Mouse (Mus musculus) hindbrain, postnatal 0 days (tissue): ENCODE results near the gene Mcrip2. TPM values are rescaled to one million over a fixed set of nuclear protein-coding genes. Genes with fewer than 3 reads are reported as not detected.

Experiments used
- ATAC-seq: fragments of 200-750 bp; cut with Nextera tagmentation; 2 replicates; pipeline ENCODE4 v1.8.0; 2017; ENCODE audit warnings: mild to moderate bottlenecking, moderate TSS enrichment, moderate library complexity
- DNase-seq: peaks from one replicate; pipeline ENCODE4 v3.0.0-alpha.2; 2015; ENCODE audit warnings: low spot score
- H3K27ac ChIP-seq: fragments of 300-500 bp; sonication (generic); 2 replicates; pipeline ENCODE4 v1.5.1; 2014; ENCODE audit warnings: mild to moderate bottlenecking
- H3K27me3 ChIP-seq: fragments of 300-500 bp; sonication (generic); 2 replicates; pipeline ENCODE4 v1.6.1; 2014; ENCODE audit warnings: low read length, mixed read lengths; ENCODE audit not compliant: insufficient read depth
- H3K36me3 ChIP-seq: fragments of 300-500 bp; sonication (generic); 2 replicates; pipeline ENCODE4 v1.6.1; 2014; ENCODE audit warnings: low read length, mixed read lengths; ENCODE audit not compliant: insufficient read depth
- H3K4me1 ChIP-seq: fragments of 300-500 bp; sonication (generic); 2 replicates; pipeline ENCODE4 v1.6.1; 2014; ENCODE audit warnings: antibody characterized with exemption, low read length, mixed read lengths; ENCODE audit not compliant: insufficient read depth
- H3K4me2 ChIP-seq: fragments of 300-500 bp; sonication (generic); 2 replicates; pipeline ENCODE4 v1.6.1; 2014; ENCODE audit warnings: low read depth, mild to moderate bottlenecking, low read length, moderate library complexity, mixed read lengths
- H3K4me3 ChIP-seq: fragments of 300-500 bp; sonication (generic); 2 replicates; pipeline ENCODE4 v1.5.1; 2014; ENCODE audit warnings: low read length
- H3K9ac ChIP-seq: fragments of 300-500 bp; sonication (generic); replicated peaks from 2 replicates; pipeline ENCODE4 v1.6.1; 2014; ENCODE audit warnings: mild to moderate bottlenecking, low read length, moderate library complexity, mixed read lengths
- H3K9me3 ChIP-seq: fragments of 300-500 bp; sonication (generic); 2 replicates; pipeline ENCODE4 v1.6.1; 2016; ENCODE audit warnings: low read length, mixed read lengths
- CTCF ChIP-seq: IDR thresholded peaks from 2 replicates; pipeline ENCODE4 v1.5.1; 2016; ENCODE audit warnings: antibody characterized with exemption, control low read depth, low read depth
- WGBS: fragments of 180-500 bp; shearing (Covaris S2); extraction: QIAGEN DNeasy Blood & Tissue Kit; methylation state at CpG from one replicate; pipeline ENCODE4 v1.1.7; 2014; 5-methylcytosine and 5-hydroxymethylcytosine counted together
- polyA plus RNA-seq: library from polyadenylated mRNA; unstranded; fragments of >200 nt; fragmentation: Nextera tagmentation; extraction: Ambion mirVana; gene quantifications from 2 replicates; pipeline ENCODE4 v1.2.1, GENCODE M21; 2015
- total RNA-seq: library from RNA; depleted of rRNA; stranded (reverse); fragments of >200 nt; gene quantifications from 2 replicates; pipeline ENCODE4 v1.2.3, GENCODE M21; 2014

Mcrip2 gene
- total and polyA plus RNA-seq, 2 experiments from 2014 or later, result 32.1 to 54.7 TPM

DNA sequence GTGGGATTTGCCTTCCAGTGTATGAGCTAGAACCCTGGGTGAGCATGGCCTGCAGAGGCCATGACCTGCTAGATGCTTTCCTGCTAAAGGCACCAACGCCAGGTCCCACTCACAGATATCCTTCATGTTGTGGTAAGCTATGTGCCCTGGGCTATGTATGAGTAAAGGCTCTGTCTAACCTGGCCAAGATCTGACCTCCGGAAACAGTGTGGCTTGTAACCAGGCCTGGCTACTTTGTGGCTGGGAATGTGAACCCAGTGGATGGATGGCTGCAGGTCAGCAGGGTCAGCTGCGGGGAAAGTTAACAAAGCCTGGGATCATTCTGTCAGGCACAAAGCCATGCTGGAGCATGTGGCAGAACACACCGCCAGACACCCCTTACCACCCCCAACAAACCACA lies 13.1 kb upstream of the Mcrip2 start:
- H3K27me3 ChIP-seq, result no peaks in the 10 kb centered on the region
- H3K4me3 ChIP-seq, result no peak overlapping the region
- H3K36me3 ChIP-seq, result peaks cover 28% of the 10 kb centered on the region
- DNase-seq (no peak), ATAC-seq (no peak)
- no peaks in the 10 kb centered on the region for H3K4me1 ChIP-seq
- H3K9ac ChIP-seq, result no peak overlapping the region
- no peak overlapping the region for H3K4me2 ChIP-seq
- WGBS, result 21% methylated on average over 4 of the region's 4 CpGs
- H3K27ac ChIP-seq, result no peak overlapping the region
- no peak for TF ChIP-seq CTCF
- no peaks in the 10 kb centered on the region for H3K9me3 ChIP-seq

DNA sequence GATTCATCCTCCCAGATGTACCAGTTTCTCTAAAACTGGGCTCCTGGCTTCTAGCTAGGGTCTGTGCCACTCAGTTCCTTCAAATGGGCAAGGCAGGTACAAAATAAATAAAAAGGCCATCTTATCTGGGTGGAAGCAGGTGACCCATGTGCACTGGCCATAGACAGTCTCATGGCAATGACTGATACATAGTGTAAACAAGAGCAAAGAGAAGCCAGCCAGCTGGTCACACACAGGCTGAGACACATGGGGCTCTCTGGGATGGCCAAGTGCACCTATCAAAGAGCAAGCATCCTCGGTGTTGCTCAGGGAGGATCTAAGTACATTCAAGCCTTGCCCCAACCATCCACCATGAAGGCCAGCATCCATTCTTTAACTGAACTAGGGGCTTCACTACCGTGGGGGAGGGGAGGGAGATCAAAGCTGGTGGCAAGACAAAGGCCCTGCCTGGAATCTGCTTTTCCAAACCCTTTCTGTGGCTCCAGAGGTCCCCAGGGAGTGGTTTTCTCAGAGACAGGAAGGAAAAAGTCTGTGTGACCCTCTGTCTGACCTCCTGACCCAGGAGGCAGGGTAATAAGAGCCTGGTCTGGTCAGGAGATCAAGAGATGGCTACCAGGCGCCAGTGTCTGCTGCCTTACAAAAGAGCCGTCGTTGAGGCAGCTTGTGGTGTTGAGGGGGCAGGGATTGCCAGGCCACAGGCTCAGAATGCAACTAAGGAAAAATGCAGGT lies 12.5 kb upstream of the Mcrip2 start:
- TF ChIP-seq CTCF, result no peak
- Histone ChIP-seq H3K4me1 (peaks cover 6% of the 10 kb centered on the region; the same call in 1 of the 2 replicates), H3K27me3 (no peaks in the 10 kb centered on the region), H3K36me3 (peaks cover 28% of the 10 kb centered on the region), H3K9ac (no peak overlapping the region), H3K4me3 (no peak overlapping the region), H3K9me3 (no peaks in the 10 kb centered on the region), H3K27ac (no peak overlapping the region), H3K4me2 (no peak overlapping the region)
- WGBS, result 10% methylated on average over 5 of the region's 5 CpGs
- DNase-seq (no peak), ATAC-seq (no peak)

DNA sequence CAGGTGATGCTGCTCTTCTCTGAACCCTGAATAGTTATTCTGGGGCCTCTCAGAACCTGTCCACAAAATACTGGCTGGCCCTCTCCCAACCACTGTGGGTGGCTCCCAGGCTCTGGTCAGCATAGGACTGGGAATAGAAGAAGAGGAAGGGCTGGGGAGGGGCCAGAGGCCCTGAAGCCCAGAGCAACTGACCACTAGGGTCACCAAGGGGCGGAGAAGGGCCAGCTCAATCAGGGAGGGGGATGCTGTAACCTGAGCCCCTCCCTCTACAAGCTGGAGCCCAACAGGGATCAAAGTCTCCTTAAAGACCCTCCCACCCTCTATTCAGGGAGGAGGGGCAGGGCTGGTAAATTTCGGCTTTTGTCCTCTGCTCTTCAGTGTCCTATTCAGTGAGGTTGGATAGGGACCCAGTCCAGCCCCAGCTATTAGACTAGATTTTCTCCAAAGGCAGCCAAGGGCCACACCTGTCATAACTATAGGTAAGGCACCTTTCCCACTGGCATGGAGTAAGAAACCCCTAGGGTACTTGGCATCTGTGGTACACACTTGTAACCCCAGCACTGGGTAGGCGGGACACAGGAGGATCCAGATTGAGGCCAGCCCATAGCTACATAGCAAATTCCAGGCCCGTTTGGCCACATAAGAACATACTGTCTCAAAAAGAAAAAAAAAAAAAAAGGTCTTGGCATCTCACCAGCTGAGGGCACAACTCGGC lies 11.8 kb upstream of the Mcrip2 start, which contains the start of gene Wfikkn1:
Gene Wfikkn1 (minus strand): TSS at position 663 of the 715 bp plus-strand sequence.
- H3K27me3 ChIP-seq, result no peaks in the 10 kb centered on the region
- peaks cover 9% of the 10 kb centered on the region; the same call in 1 of the 2 replicates for H3K4me1 ChIP-seq
- ATAC-seq (no peak), DNase-seq (peak; percentile 35)
- 26% methylated on average over 5 of the region's 5 CpGs for WGBS
- H3K4me3 ChIP-seq, result no peak within 1 kb of the TSS
- H3K27ac ChIP-seq, result 0 out of 2 replicates have a peak within 1 kb of the TSS, but pooled peaks have one; percentile 13
- H3K4me2 ChIP-seq, result no peak within 1 kb of the TSS
- TF ChIP-seq CTCF, result no peak
- H3K36me3 ChIP-seq, result peaks cover 28% of the 10 kb centered on the region
- no peaks in the 10 kb centered on the region for H3K9me3 ChIP-seq
- 0 out of 2 replicates have a peak within 1 kb of the TSS, but pooled peaks have one; percentile 26 for H3K9ac ChIP-seq

DNA sequence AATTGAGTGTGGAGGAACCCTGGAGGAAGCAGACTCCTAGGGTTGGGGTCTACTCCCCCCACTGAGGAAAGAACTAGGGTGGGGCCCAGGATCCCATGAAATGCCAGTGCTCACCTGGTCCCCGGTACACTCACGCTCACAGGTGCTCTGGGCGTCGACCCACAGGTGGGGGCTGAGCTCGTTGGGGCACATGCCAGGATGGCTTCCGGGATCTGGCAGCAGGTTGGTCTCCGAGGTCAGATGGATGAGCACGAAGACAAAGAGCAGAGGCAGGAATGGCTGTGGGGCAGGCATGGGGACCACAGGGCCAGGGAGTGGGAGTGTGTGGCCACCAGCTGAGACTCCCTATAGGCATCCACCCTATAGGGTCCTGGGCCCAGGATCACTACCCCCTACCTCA lies 11.2 kb upstream of the Mcrip2 start:
- no peak for TF ChIP-seq CTCF
- peaks cover 28% of the 10 kb centered on the region for H3K36me3 ChIP-seq
- no peaks in the 10 kb centered on the region for H3K9me3 ChIP-seq
- DNase-seq, result no peak
- no peak overlapping the region for H3K4me2 ChIP-seq
- H3K4me3 ChIP-seq, result no peak overlapping the region
- peaks cover 9% of the 10 kb centered on the region; the same call in 1 of the 2 replicates for H3K4me1 ChIP-seq
- no peaks in the 10 kb centered on the region for H3K27me3 ChIP-seq
- 0 out of 2 replicates have a peak overlapping the region, but pooled peaks have one; percentile 26 for H3K9ac ChIP-seq
- WGBS, result 60% methylated on average over 8 of the region's 8 CpGs
- H3K27ac ChIP-seq, result 0 out of 2 replicates have a peak overlapping the region, but pooled peaks have one; percentile 13
- ATAC-seq, result no peak

DNA sequence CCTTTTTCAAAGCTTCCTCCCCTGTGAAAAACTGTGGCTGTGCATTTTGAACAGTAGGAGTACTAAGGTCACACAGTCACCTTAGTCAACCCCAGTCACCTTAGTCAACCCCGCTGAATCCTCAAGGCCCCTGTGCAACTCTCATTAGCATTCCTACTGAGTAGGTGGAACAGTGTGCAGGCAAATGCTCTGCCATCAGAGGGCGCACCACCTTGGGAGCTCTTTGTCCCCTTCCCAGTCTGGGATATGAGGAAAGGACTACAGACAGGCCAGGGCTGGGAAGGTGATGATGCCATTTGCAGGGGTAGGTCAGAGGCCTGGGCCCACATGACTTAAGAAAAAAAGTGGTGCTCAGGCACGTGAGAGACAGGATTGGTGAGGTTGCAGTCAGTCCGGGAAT lies 10.7 kb upstream of the Mcrip2 start:
- Histone ChIP-seq H3K4me2 (no peak overlapping the region), H3K4me3 (no peak overlapping the region), H3K9me3 (no peaks in the 10 kb centered on the region), H3K36me3 (peaks cover 23% of the 10 kb centered on the region), H3K4me1 (peaks cover 9% of the 10 kb centered on the region; the same call in 1 of the 2 replicates), H3K27ac (no peak overlapping the region), H3K27me3 (no peaks in the 10 kb centered on the region), H3K9ac (no peak overlapping the region)
- TF ChIP-seq CTCF, result peak; percentile 63
- ATAC-seq (no peak), DNase-seq (no peak)
- WGBS, result 36% methylated on average over 4 of the region's 4 CpGs

DNA sequence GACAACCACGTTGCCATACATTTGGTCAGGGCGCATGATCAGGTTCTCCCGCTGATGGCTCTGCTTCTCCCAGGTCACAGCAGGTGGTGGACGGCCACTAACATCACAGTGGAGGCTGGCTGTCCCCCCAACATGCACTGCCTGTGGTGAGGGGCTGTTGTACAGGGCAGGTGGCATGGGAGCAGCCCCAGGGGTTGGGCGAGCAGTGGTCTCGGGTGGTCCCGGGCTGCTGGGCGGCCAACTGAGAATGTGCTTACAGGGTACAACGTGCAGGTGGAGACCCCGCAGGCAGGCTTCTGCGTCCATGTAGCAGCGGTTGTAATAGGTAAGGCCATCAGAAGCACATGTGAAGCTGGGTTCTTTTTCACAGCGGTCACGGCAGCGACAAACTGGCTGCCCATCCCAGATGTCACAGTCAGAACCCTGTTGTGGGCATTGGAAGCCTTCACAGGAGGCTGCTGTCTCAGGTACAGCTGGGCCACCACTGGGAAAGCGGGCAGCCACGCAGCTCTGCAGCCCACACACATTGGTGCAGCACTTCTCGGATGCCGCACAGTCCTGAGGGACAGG lies 10.1 kb upstream of the Mcrip2 start:
- WGBS, result 85% methylated on average over 19 of the region's 19 CpGs
- Histone ChIP-seq H3K27ac (no peak overlapping the region), H3K36me3 (peaks cover 18% of the 10 kb centered on the region), H3K9ac (no peak overlapping the region), H3K4me3 (no peak overlapping the region), H3K4me2 (no peak overlapping the region), H3K4me1 (peaks cover 13% of the 10 kb centered on the region; the same call in 1 of the 2 replicates), H3K9me3 (no peaks in the 10 kb centered on the region), H3K27me3 (no peaks in the 10 kb centered on the region)
- DNase-seq, result no peak
- no peak for ATAC-seq
- TF ChIP-seq CTCF, result no peak
